Mouse (Mus musculus) kidney, embryonic 15.5 days (tissue): ENCODE measurements at regions not wholly inside any gene's neighbourhood (a gene's known extent, or its start where the extent isn't known, plus 50 kb on each side); places are given as distances from the start of the nearest gene placed in this dataset.

Experiments
- ATAC-seq: fragments of 200-750 bp; cut with Nextera tagmentation; replicated peaks from 2 replicates; pipeline ENCODE4 v1.8.0; 2017; ENCODE audit warnings: moderate TSS enrichment; ENCODE audit not compliant: low FRiP score
- H3K27ac ChIP-seq: fragments of 300-500 bp; sonication (generic); 2 replicates; pipeline ENCODE4 v1.5.1; 2015; ENCODE audit warnings: mild to moderate bottlenecking, inconsistent platforms
- H3K27me3 ChIP-seq: fragments of 300-500 bp; sonication (generic); 2 replicates; pipeline ENCODE4 v1.6.1; 2015; ENCODE audit warnings: inconsistent platforms
- H3K36me3 ChIP-seq: fragments of 300-500 bp; sonication (generic); 2 replicates; pipeline ENCODE4 v1.6.1; 2015; ENCODE audit warnings: inconsistent platforms
- H3K4me1 ChIP-seq: fragments of 300-500 bp; sonication (generic); 2 replicates; pipeline ENCODE4 v1.6.1; 2015; ENCODE audit warnings: inconsistent platforms
- H3K4me2 ChIP-seq: fragments of 300-500 bp; sonication (generic); 2 replicates; pipeline ENCODE4 v1.6.1; 2015; ENCODE audit warnings: moderate library complexity, mild to moderate bottlenecking, inconsistent platforms
- H3K4me3 ChIP-seq: fragments of 300-500 bp; sonication (generic); replicated peaks from 2 replicates; pipeline ENCODE4 v1.5.1; 2015; ENCODE audit warnings: mild to moderate bottlenecking, inconsistent platforms
- H3K9ac ChIP-seq: fragments of 300-500 bp; sonication (generic); 2 replicates; pipeline ENCODE4 v1.6.1; 2015; ENCODE audit warnings: mild to moderate bottlenecking, inconsistent platforms
- H3K9me3 ChIP-seq: fragments of 300-500 bp; sonication (generic); replicated peaks from 2 replicates; pipeline ENCODE4 v1.6.1; 2016; ENCODE audit warnings: inconsistent platforms
- WGBS: fragments of 180-500 bp; shearing (Covaris S2); methylation state at CpG from one replicate; pipeline ENCODE4 v1.1.7; 2015; ENCODE audit warnings: mixed read lengths; 5-methylcytosine and 5-hydroxymethylcytosine counted together

- H3K4me3 ChIP-seq, result peak overlapping the region; percentile 18
- under 1% methylated on average over 24 of the region's 24 CpGs for WGBS
- peak; percentile 40 for ATAC-seq
Observed at GRCm38 (mm10) chr2:30716580-30717565, 86.6 kb downstream of the 1700001O22Rik start.

GRCm38 (mm10) chr2:30715720-30716310 is 87.6 kb downstream of the 1700001O22Rik start:
- H3K9me3 ChIP-seq, result no peaks in the 10 kb centered on the region
- H3K4me2 ChIP-seq, result peak overlapping the region; percentile 62
- H3K27ac ChIP-seq, result peak overlapping the region; percentile 99
- ATAC-seq, result no peak
- no peak overlapping the region for H3K4me3 ChIP-seq
- peaks cover 88% of the 10 kb centered on the region for H3K4me1 ChIP-seq
- WGBS, result 66% methylated on average over 4 of the region's 4 CpGs
- no peaks in the 10 kb centered on the region for H3K27me3 ChIP-seq
- H3K36me3 ChIP-seq, result no peaks in the 10 kb centered on the region
- H3K9ac ChIP-seq, result peak overlapping the region; percentile 65

More at GRCm38 (mm10) chr2:30716580-30717565, 86.6 kb downstream of the 1700001O22Rik start:
- Histone ChIP-seq H3K9me3 (no peaks in the 10 kb centered on the region), H3K4me1 (peaks cover 88% of the 10 kb centered on the region), H3K27ac (peak overlapping the region; percentile 99), H3K36me3 (no peaks in the 10 kb centered on the region), H3K4me2 (peak overlapping the region; percentile 62), H3K27me3 (no peaks in the 10 kb centered on the region), H3K9ac (peak overlapping the region; percentile 65)

- Histone ChIP-seq H3K9ac (no peak overlapping the region), H3K9me3 (no peaks in the 10 kb centered on the region), H3K27ac (peak overlapping the region; percentile 97), H3K27me3 (no peaks in the 10 kb centered on the region), H3K4me2 (no peak overlapping the region), H3K36me3 (no peaks in the 10 kb centered on the region), H3K4me1 (peaks cover 85% of the 10 kb centered on the region), H3K4me3 (no peak overlapping the region)
- ATAC-seq, result no peak
- 9% methylated on average over 3 of the region's 3 CpGs for WGBS
Observed at GRCm38 (mm10) chr2:30713535-30713934, 89.9 kb downstream of the 1700001O22Rik start.

- H3K4me1 ChIP-seq, result peaks cover 85% of the 10 kb centered on the region
- WGBS, result 59% methylated on average over 9 of the region's 9 CpGs
- peak overlapping the region; percentile 97 for H3K27ac ChIP-seq
- H3K4me2 ChIP-seq, result no peak overlapping the region; the same call in 1 of the 2 replicates
- no peaks in the 10 kb centered on the region for H3K27me3 ChIP-seq
- no peak overlapping the region for H3K4me3 ChIP-seq
- peak overlapping the region; percentile 66; the same call in 1 of the 2 replicates for H3K9ac ChIP-seq
- no peaks in the 10 kb centered on the region for H3K36me3 ChIP-seq
- no peak for ATAC-seq
- no peaks in the 10 kb centered on the region for H3K9me3 ChIP-seq
Observed at GRCm38 (mm10) chr2:30712841-30713401, 90.5 kb downstream of the 1700001O22Rik start.

GRCm38 (mm10) chr2:30711853-30712498 is 91.5 kb downstream of the 1700001O22Rik start:
- Histone ChIP-seq H3K9me3 (no peaks in the 10 kb centered on the region), H3K4me2 (peak overlapping the region; percentile 83), H3K4me1 (peaks cover 85% of the 10 kb centered on the region), H3K27me3 (no peaks in the 10 kb centered on the region), H3K36me3 (no peaks in the 10 kb centered on the region), H3K27ac (peak overlapping the region; percentile 97), H3K4me3 (peak overlapping the region; percentile 51), H3K9ac (peak overlapping the region; percentile 66)
- WGBS, result under 1% methylated on average over 55 of the region's 63 CpGs
- ATAC-seq, result peak; percentile 33

GRCm38 (mm10) chr2:30711476-30711852 is 92.0 kb downstream of the 1700001O22Rik start:
- H3K4me3 ChIP-seq, result peak overlapping the region; percentile 51
- H3K9me3 ChIP-seq, result no peaks in the 10 kb centered on the region
- H3K4me2 ChIP-seq, result peak overlapping the region; percentile 83
- 4% methylated on average over 15 of the region's 15 CpGs for whole genome bisulfite sequencing
- H3K36me3 ChIP-seq, result no peaks in the 10 kb centered on the region
- H3K27ac ChIP-seq, result peak overlapping the region; percentile 97
- H3K27me3 ChIP-seq, result no peaks in the 10 kb centered on the region
- peak overlapping the region; percentile 66 for H3K9ac ChIP-seq
- peaks cover 85% of the 10 kb centered on the region for H3K4me1 ChIP-seq
- 0 out of 2 replicates have a peak, but pooled peaks have one; percentile 9 for ATAC-seq

- no peaks in the 10 kb centered on the region for H3K9me3 ChIP-seq
- peak overlapping the region; percentile 83; the same call in 1 of the 2 replicates for H3K4me2 ChIP-seq
- H3K9ac ChIP-seq, result no peak overlapping the region; the same call in 1 of the 2 replicates
- H3K36me3 ChIP-seq, result no peaks in the 10 kb centered on the region
- WGBS, result 93% methylated on average over 7 of the region's 7 CpGs
- H3K4me1 ChIP-seq, result peaks cover 85% of the 10 kb centered on the region
- no peak for ATAC-seq
- peak overlapping the region; percentile 97 for H3K27ac ChIP-seq
- 0 out of 2 replicates have a peak overlapping the region, but pooled peaks have one; percentile 51 for H3K4me3 ChIP-seq
- no peaks in the 10 kb centered on the region for H3K27me3 ChIP-seq
Observed at GRCm38 (mm10) chr2:30710895-30711294, 92.6 kb downstream of the 1700001O22Rik start.

GRCm38 (mm10) chr2:30709386-30709884 is 94.0 kb downstream of the 1700001O22Rik start:
- WGBS, result 49% methylated on average over 3 of the region's 3 CpGs
- Histone ChIP-seq H3K27me3 (no peaks in the 10 kb centered on the region), H3K9ac (peak overlapping the region; percentile 66; the same call in 1 of the 2 replicates), H3K4me2 (no peak overlapping the region), H3K4me1 (peaks cover 78% of the 10 kb centered on the region), H3K36me3 (no peaks in the 10 kb centered on the region), H3K27ac (peak overlapping the region; percentile 100), H3K4me3 (no peak overlapping the region), H3K9me3 (no peaks in the 10 kb centered on the region)
- ATAC-seq, result no peak

- Histone ChIP-seq H3K27me3 (no peaks in the 10 kb centered on the region), H3K27ac (peak overlapping the region; percentile 100), H3K4me2 (peak overlapping the region; percentile 78; the same call in 1 of the 2 replicates), H3K9ac (peak overlapping the region; percentile 66), H3K36me3 (no peaks in the 10 kb centered on the region), H3K4me3 (no peak overlapping the region), H3K9me3 (no peaks in the 10 kb centered on the region), H3K4me1 (peaks cover 75% of the 10 kb centered on the region)
- no peak for ATAC-seq
- 57% methylated on average over 4 of the region's 4 CpGs for WGBS
Observed at GRCm38 (mm10) chr2:30708762-30709385, 94.6 kb downstream of the 1700001O22Rik start.

- Histone ChIP-seq H3K4me2 (peak overlapping the region; percentile 78), H3K9me3 (no peaks in the 10 kb centered on the region), H3K4me3 (peak overlapping the region; percentile 39), H3K9ac (peak overlapping the region; percentile 66), H3K27me3 (no peaks in the 10 kb centered on the region), H3K36me3 (no peaks in the 10 kb centered on the region), H3K27ac (peak overlapping the region; percentile 100), H3K4me1 (peaks cover 68% of the 10 kb centered on the region)
- ATAC-seq, result peak; percentile 81
- under 1% methylated on average over 48 of the region's 48 CpGs for whole genome bisulfite sequencing
Observed at GRCm38 (mm10) chr2:30708001-30708683, 95.3 kb downstream of the 1700001O22Rik start.
